Mouse (Mus musculus) Patski (cell line): ENCODE data around the gene Armc10. TPM values are rescaled to one million over a fixed set of nuclear protein-coding genes. Genes with fewer than 3 reads are reported as not detected.
A peak's percentile ranks its signal among the peaks of the same experiment; 100 is the strongest.
"Not testable (repeated sequence)": the region's sequence is repeated elsewhere in the genome, so short reads cannot be mapped to it uniquely, and the experiment has no call there.

ENCODE experiments used
- ATAC-seq: fragments of 100-300 bp; one replicate; pipeline ENCODE4 v1.8.0; 2021
- CTCF ChIA-PET: fragments of 350-600 bp; sonication (Branson Sonifier 250); formaldehyde crosslinking; loops from one replicate; lab custom pipeline; 2022; ENCODE audit warnings: inconsistent platforms; lab: Charles Lee
- POLR2A ChIA-PET: fragments of 350-600 bp; sonication (Branson Sonifier 250); formaldehyde crosslinking; loops from one replicate; lab custom pipeline; 2022; ENCODE audit warnings: antibody characterized with exemption, inconsistent platforms; lab: Charles Lee
- DNase-seq: peaks from one replicate; pipeline ENCODE4 v3.0.0-alpha.2; 2011; ENCODE audit warnings: low read depth, low spot score
- H3K27me3 ChIP-seq: fragments of 371-371 bp; one replicate; pipeline ENCODE4 v1.5.1; 2021
- CTCF ChIP-seq: fragments of 100-300 bp; IDR thresholded peaks from one replicate; pipeline ENCODE4 v1.5.1; 2021
- in situ Hi-C: fragments of 300-500 bp; cut with MboI; formaldehyde crosslinking; loops from 3 replicates; pipeline ENCODE4 v1.11.1; 2018; ENCODE audit warnings: low pct_unique_long_range_greater_than_20kb, mixed read lengths
- polyA plus RNA-seq: library from polyadenylated mRNA; unstranded; gene quantifications from one replicate; pipeline ENCODE4 v1.2.3, GENCODE M21; 2021

Armc10 gene
- polyA plus RNA-seq, 1 experiment from 2014 or later, result 42.2 TPM

DNA sequence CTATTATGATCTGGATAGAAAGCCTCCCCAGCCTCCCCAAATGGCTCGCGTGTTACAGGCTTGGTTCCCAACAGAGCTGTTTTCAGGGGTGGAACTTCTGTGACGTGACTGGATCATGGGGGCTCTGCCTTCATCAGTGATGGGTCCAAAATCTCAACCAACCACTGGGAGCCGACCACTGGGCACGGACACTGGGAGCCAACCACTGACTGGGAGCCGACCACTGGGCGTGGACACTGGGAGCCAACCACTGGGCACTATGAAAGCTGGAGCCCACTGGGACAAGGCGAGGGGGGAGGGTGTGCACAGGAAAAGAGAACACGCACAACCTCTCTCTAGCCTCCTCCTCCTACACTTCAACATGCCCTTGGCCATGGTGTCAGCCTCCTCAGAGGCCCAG is 38.2 kb downstream of the Armc10 start:
- no peak for DNase-seq
- in situ Hi-C loops, result no loop called here
- ChIA-PET CTCF (interaction anchor here (1.0 kb wide), 1 partner anchor 51 kb away, joined by 3 read pairs; no protein-coding TSS in a partner anchor), POLR2A (no interaction called here)
- no peaks in the 10 kb centered on the region for H3K27me3 ChIP-seq
- no peak for TF ChIP-seq CTCF
- no peak for ATAC-seq

GRCm38 (mm10) chr5:21685001-21685400 is 39.4 kb downstream of the Armc10 start:
- H3K27me3 ChIP-seq, result no peaks in the 10 kb centered on the region
- CTCF ChIA-PET, result interaction anchor here (2.0 kb wide), 1 partner anchor 15 kb away, joined by 4 read pairs; no protein-coding TSS in a partner anchor

GRCm38 (mm10) chr5:21687042-21687441 is 41.4 kb downstream of the Armc10 start:
- no peaks in the 10 kb centered on the region for H3K27me3 ChIP-seq
- ChIA-PET POLR2A (no interaction called here), CTCF (no interaction called here)
- DNase-seq (no peak), ATAC-seq (no peak)
- TF ChIP-seq CTCF, result no peak
- in situ Hi-C loops, result no loop called here

More at GRCm38 (mm10) chr5:21685001-21685400, 39.4 kb downstream of the Armc10 start:
- POLR2A ChIA-PET, result no interaction called here
- ATAC-seq (no peak), DNase-seq (no peak)
- in situ Hi-C loops, result no loop called here
- no peak for TF ChIP-seq CTCF

DNA sequence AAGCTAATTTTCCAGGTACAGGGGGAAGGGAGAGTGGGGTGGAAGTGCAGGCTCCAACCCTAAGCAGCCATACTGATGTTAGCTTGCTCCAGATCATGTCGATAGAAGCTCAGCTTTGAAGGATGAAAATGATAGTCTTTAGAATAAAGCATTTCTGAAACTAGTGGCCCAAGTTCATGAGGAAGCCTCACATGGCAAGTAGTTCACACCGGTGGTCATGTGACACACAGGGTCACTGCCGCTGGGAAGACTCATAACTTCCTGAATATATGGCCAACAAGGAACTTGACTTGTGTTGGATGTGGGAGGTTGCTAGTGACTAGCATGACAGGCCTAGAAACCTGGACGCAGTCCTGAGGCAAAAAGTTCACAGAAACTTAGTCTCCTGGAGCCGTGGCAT is 46.6 kb downstream of the Armc10 start:
- H3K27me3 ChIP-seq, result no peaks in the 10 kb centered on the region
- POLR2A ChIA-PET, result no interaction called here
- in situ Hi-C loops, result no loop called here
- ATAC-seq, result no peak
- TF ChIP-seq CTCF, result no peak
- DNase-seq, result no peak
- CTCF ChIA-PET, result no interaction called here

DNA sequence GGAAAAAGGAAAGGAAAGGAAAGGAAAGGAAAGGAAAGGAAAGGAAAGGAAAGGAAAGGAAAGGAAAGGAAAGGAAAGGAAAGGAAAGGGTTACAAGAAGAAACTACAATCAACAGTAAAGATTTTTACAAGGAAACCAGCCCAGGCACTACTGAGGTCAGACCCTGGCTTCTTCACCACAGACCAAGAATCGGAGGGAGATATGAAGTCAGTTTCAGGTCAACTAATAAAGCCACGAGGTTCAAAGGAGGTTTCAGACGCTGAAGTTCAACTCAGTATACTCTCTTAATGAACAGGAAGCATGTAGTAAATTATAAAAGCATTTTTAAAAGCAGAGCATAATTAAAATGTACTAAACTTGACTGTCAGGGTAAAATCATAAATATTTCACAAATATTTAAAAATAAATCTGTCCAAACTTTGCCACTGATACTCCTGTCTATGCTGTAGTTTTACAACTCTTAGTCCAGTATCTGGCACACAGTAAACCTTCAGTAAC is 47.8 kb downstream of the Armc10 start:
- H3K27me3 ChIP-seq, result no peaks in the 10 kb centered on the region
- POLR2A ChIA-PET, result no interaction called here
- no peak for ATAC-seq
- CTCF ChIA-PET, result no interaction called here
- no peak for TF ChIP-seq CTCF
- in situ Hi-C loops, result no loop called here
- DNase-seq, result no peak

- H3K27me3 ChIP-seq, result no peaks in the 10 kb centered on the region
- CTCF ChIA-PET, result no interaction called here
- ATAC-seq (no peak), DNase-seq (no peak)
- TF ChIP-seq CTCF, result no peak
- in situ Hi-C loops, result no loop called here
- POLR2A ChIA-PET, result no interaction called here
Observed at GRCm38 (mm10) chr5:21694854-21695490, 49.4 kb downstream of the Armc10 start.

DNA sequence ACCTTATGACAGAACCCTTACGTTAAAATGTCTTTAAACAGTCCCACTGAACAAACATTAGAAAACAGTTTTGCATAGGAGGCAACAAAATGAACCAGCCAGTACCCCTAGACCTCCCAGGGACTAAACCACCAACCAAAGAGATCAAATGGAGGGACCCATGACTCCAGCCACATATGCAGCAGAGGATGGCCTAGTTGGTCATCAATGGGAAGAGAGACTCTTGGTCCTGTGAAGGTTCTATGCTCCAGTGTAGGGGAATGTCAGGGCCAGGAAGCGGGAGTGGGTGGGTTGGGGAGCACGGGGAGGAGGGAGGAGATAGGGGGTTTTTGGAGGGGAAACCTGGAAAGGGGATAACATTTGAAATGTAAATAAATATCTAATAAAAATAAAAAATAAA is 53.9 kb downstream of the Armc10 start:
- in situ Hi-C loops, ATAC-seq, CTCF ChIA-PET, POLR2A ChIA-PET, H3K27me3 ChIP-seq, DNase-seq: not testable (repeated sequence)

DNA sequence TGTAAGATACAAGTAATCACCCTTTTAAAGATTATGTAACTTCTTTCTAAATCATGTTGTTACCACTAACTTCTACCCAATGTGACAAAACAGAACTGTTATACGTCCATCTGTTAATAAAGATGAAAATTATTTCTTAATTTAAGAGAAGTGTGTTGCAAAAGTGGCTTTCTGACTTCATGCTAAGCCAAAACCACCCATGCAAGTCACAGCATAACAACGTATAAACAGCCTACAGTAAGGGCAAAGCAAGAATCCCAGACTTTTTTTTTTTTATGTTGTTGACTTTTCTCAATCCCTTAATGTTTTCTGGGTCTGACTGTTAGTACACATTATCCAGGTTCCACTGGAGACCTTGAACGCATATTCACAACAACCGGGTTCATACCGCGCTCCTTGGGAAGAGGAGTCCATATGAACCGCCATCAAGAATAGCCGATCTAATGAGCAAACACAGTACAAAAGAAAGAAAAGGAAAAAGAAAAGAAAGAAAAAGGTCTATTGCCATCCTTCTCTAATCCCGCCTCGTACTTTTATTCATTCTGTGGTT is 54.7 kb downstream of the Armc10 start:
- DNase-seq, result no peak
- no peaks in the 10 kb centered on the region for H3K27me3 ChIP-seq
- ATAC-seq, result no peak
- in situ Hi-C loops, result no loop called here
- no peak for TF ChIP-seq CTCF
- POLR2A ChIA-PET, result interaction anchor here (0.9 to 2.1 kb wide), 2 partner anchors 32 to 35 kb away, joined by 7 read pairs; no protein-coding TSS in a partner anchor
- CTCF ChIA-PET, result interaction anchor here (1.2 to 1.9 kb wide), 2 partner anchors 35 to 42 kb away, joined by 4 to 6 read pairs; no protein-coding TSS in a partner anchor

- TF ChIP-seq CTCF, result no peak
- ChIA-PET POLR2A (interaction anchor here (0.9 to 2.1 kb wide), 3 partner anchors 31 to 84 kb away, joined by 3 to 7 read pairs (median 7); partner anchors contain the start of genes Dnajc2 and Psmc2), CTCF (interaction anchor here (1.0 to 1.9 kb wide), 5 partner anchors 32 to 60 kb away, joined by 3 to 6 read pairs (median 4); no protein-coding TSS in a partner anchor)
- no peaks in the 10 kb centered on the region for H3K27me3 ChIP-seq
- in situ Hi-C loops, result no loop called here
- ATAC-seq (peak; percentile 41), DNase-seq (no peak)
Observed at GRCm38 (mm10) chr5:21700934-21701333, 55.3 kb downstream of the Armc10 start.

DNA sequence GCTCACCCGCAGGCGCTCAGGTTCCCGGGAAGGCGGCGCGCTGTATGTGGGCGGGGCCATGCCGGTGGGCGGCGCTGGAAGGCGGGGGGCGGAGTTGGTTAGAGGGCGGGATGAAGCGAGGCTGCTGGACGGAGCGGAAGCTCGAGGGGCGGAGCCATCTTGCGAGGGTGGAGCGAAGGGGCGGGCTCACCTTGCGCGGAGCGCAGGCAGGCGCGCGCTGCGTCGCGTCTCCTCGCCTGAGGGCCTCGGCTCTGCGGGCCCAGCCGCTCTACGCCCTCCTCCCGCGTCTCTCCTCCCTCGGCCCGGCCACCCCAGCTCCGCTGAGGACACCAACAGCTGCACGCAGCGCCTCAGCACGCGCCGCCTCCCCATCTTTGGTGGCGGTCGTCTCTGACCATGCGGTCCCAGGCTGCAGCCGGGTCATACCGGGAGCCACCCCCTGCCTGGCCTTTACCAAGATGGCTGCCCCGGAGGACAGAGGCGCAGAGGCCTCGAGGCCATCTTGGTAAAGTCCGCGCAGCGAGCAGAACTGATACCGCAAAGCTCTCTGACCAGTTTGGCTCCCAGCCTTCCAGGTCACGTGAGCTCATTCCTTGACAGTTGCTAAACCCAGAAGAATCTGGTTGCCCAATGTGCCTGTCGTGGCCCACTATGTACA is 55.9 kb downstream of the Armc10 start, which contains the start of gene Napepld:
Gene Napepld, minus strand, starts transcription at position 46 of the 658 bp plus-strand sequence.
- CTCF ChIA-PET, result interaction anchor here (1.0 to 2.1 kb wide), 6 partner anchors 10 to 61 kb away, joined by 3 to 10 read pairs (median 4); no protein-coding TSS in a partner anchor
- POLR2A ChIA-PET, result interaction anchor here (0.8 to 2.1 kb wide), 4 partner anchors 31 to 84 kb away, joined by 3 to 7 read pairs (median 5); partner anchors contain the start of genes Dnajc2 and Psmc2
- peak; percentile 99 for ATAC-seq

More for the DNA sequence above, 55.9 kb downstream of the Armc10 start, which contains the start of gene Napepld:
- no peak for TF ChIP-seq CTCF
- in situ Hi-C loops, result no loop called here
- DNase-seq, result peak; percentile 86
- no peaks in the 10 kb centered on the region for H3K27me3 ChIP-seq
